Mouse (Mus musculus) adrenal gland, postnatal 36 days (tissue): Measurements from ENCODE around the gene Spp2. TPM values are rescaled to one million over a fixed set of nuclear protein-coding genes. Genes with fewer than 3 reads are reported as not detected.

ENCODE experiments used
- DNase-seq, 2 experiments: peaks; one replicate each; pipeline ENCODE4 v3.0.0; 2021; ENCODE audit warnings: mixed read lengths in 1 of 2
- long read RNA-seq, 2 experiments: library from polyadenylated mRNA; stranded (forward); transcript quantifications; one replicate each; pipeline ENCODE4 v2.0.0; 2021; ENCODE audit warnings: borderline sequencing depth in 2 of 2
- total RNA-seq, 2 experiments: library from RNA; stranded (reverse); gene quantifications; 2 replicates each; pipeline ENCODE4 v1.2.3; 2021

The Spp2 gene
- not detected for total RNA-seq
- long read RNA-seq, experiment 1, result 0 reads
- long read RNA-seq, experiment 2, partial matches to known transcripts, result 0 of 3 reads
- long read RNA-seq, experiment 2, other reads (novel, unspliced or antisense), result 0 of 3 reads

DNA sequence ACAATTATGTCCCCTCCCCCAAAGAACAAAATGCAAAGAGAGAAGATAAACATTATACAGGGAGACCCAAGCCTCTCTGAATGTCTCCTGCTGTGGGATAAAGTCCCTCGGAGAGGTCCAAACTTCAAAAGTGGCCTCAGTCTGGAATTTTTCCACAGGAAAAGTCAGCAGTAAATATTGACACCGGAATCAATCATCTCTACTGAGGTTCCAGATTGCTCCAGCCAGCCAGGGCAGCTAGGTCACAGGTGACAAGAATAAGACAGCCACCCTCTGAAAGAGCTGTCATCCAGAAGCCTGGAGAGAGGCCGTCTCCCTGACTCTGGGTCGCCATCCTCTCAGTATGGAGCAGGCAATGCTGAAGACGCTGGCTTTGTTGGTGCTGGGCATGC, at the start of gene Spp2:
Spp2 (plus strand) TSS at position 155 of the 392 bp plus-strand sequence.
- DNase-seq, result no peak

DNA sequence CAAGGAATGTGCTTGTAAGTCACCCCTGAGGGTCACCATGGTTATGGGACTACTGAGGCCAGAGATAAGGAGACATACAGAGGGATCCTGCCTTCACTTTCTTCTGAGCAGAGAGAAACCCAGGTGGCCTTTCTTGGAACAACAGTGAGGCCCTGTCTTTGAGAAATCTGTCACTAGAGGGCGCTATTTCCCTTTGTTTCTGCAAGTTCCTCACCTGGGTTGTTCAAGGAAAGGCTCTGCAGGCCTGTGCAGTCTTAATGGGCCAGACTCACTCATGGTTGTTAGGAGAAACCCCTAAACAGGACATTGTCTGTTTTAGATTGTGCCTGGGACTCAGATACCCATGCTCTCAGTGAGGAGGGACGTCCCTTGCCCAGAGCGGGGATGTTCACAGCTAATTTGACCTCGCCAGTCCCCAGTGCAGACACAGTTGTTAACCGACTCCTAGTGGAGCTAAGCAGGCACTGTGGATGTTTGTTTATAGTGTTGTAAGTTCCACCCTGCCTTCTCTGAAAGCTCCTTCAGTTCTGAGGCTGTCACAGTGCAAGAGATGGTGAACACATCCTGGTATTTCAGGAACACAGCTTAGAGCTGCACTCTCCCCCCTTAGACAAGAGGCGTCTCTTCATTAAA, 49.2 kb upstream of the Spp2 start:
- DNase-seq, result peak; percentile 19 to 58

DNA sequence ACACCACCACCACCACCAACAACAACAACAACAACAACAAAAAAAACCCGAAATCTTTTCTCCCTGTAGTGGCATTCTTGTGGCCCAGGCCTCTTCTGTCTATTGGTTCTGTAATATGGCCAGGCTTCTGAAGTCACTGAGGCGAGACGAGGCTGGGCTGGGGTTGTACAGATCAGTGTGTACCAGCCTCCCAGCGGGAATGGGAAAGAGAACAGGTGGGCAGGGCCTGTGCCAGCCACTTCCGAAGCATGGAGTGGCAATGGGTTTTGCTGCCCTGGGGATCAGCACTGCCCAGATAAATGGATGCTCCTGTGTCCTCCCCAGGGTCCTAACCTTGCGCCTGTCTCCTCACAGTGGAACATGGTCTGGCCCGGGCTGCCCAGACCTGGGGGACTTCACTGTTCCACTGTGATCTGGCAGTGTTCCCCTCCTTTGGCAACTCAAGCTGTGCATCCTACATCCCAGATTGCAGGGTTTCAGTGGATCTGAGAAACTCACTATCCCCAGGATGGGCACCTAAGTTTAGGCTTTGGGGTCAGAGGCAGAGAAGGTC, 48.6 kb upstream of the Spp2 start:
- no peak for DNase-seq

DNA sequence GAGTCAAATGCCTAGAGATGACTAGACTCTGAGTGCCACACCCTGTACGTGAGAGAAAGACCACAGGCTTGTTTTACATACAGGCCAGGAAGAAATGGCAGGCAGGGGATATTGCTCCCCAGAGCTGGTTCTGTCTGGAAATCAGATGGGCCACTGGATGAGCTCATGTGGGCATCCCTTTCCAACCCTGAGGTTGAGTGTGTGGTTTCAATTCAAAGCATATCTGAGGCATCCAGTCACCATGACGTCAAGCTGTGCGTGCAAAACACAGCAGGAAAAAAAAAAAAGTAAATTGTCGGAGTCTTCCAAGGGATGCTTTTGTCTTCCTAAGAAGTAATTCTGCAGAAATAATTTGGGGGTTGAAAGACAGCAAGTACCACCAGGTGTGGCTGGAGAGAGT, 45.7 kb upstream of the Spp2 start:
- no peak for DNase-seq

DNA sequence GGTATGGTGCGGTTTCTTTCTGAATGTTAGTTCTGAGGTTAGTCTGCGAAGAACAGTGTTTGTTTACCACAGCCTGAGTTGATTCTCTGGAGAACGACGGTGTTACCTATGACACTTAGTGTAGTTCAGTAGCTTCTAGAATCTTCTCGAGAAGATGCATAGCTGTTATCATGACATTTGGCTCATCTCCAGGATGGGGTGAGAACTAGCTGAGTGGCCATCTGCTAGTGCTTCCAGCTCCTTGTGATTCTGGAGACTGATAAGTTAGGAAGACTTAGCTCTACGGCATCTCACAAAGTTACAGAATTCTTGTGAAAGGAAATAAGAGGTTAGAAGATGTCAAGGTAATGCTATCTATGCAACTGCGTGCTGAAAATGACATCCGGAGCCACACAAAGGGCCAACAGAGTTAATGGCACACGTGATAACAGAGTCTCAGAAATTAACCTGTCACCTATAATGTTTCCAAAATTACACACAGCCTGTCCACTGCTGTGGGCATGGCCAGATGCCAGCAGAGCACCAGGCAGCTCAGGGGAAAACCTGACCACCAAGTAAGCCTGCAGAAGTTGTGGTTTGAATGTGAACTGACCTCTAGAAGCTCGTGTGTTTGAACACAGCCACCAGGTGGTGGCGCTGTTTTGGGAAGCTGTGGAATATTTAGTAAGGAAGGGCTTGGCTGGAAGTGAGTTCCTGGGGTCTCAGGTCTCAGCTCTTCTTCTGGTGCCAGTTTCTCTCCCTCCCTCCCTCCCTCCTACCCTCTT, 39.7 kb upstream of the Spp2 start:
- no peak for DNase-seq

DNA sequence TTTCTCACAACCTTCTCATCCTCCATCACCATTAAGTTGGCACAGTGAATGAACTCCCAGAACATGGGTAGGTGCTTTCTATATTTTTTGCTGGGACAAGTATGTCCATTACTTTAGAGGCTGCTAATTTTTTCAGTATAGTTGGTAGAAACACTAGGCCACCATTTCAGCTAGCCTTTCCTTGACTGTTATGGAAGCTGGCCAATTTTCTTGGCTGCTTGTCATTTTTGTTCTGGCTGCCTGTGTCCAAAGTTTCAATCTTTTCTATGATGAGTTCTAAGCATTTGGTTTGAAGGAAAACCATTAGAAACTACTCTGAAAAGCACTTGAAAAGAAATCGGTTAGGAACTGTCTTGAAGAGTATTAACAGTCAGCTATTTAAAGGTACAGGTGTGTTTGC, 28.3 kb upstream of the Spp2 start:
- peak; percentile 1 to 15 for DNase-seq

DNA sequence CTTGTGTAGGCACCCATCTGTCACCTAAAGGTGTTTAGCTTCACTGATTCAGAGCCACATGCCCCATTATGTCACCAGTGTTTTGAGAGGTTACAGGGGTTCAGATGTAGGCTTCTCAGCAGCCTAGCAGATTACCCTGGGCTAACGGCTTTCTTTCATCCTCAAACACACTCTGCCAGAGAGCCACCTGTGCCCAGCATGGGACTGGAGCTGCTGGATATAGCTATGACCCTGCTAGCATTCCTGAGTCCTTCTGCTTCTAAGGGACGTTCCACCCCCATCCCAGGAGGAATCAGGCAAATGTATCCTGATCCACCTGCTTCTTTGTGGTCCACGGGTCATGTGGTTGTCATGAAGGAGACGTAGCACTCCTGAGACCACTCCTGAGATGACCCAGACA, 15.1 kb upstream of the Spp2 start:
- DNase-seq, result no peak

DNA sequence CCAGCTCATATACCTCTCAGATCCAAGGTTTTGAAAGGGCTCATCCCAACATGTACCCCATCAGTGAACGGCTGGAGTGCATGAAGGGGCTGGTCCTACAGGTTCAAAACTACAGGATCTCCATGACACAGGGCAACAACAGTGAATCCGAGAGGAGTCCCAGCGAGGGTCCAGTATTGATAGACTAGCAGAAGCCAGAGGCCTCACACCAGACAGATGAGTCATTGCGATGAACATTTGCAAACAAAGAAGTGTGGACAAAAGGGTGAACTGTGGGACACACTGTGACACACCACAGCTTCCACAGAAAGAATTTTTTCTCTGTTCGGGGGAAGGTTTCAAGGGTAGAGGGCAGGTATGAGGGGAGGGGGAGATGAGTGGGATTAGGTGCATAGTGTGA, 13.4 kb upstream of the Spp2 start:
- no peak for DNase-seq

DNA sequence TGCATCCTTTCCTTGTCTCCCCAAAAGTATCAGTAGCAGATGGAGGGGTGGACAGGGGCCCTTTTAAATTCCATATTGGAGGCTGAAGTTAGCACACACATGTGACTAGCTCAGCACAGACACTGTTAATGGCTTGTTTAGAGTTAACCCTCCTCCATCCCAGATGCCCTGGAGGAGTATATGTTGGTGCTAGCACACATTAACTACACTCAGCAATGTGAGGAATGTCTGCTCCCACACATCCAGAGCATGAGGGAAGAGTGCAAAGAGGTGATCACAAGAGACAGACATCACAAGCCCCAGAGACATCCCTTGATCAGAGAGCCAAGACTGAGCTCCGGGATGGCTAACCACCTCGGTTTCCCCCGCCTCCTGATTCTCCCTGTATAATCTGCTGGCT, 3.4 kb upstream of the Spp2 start:
- no peak for DNase-seq

DNA sequence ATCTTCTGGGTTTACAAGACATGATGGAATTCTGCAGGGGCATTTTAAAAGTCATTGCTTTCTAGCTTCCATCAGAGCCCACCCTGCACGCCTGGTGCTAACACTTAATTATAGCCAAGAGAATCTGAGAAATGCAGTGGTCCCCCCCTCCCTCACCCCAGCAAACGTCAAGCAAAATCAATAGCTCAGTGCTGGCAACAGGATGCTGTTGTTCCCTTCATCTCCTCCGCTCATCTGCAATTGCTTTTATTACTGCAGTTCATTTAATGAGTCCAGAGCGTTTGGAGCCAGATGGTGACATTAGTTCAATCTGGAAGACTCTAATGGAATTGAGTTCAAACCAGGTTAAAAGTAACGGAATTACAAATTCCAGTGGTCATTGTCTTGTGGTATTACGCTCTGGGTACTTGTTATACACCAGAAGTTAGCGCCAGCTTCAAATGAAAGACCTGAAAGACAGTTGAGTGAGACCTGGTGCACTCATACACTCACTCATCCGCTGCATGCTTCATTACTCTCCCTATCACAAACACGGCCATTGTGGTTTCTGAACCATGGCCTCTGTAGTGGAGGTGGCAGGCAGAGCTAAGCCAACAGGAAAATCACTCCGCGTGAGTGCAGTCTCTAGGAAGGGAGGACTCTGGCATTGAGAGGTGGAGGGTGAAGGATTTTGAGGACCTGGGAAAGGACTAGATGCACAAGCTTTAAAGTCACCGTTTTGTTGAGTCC, 519 bp upstream of the Spp2 start:
- no peak for DNase-seq

DNA sequence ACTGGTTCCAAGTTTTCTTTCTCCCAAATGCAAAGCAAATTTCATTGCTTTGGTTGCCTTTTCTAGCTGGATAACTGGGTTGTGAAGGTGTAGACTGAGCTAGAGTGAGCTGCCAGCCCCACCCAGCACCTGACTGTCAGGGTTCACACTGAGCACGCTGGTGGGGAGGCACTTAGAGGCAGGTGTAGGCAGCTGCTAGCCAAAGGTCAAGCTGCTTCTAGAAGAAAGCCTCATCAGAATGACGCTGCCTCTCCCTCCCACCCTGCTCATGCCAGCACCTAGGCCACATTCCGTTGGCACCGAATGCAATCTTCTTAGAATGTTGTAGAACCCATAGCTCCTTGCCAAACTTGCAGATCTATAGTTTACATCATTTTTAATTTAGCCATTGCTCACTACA, 1.6 kb downstream of the Spp2 start:
- DNase-seq, result no peak

DNA sequence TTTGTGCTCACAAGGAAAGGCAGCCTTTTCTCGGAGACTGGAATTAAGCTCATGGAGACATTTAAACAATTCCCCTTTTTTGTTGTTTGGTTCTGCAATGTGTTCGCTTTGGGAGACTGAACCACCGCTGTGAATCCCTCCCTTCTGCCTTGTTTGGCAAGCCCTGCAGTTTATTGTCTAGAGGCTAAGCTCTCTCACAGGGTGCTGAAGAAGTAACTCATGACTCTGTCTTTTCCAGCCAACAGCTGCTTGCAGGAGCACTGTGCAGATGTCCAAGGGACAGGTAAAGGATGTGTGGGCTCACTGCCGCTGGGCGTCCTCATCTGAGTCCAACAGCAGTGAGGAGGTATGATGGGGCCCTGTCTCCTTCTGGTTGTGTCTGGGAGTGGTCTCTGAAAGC, 5.3 kb downstream of the Spp2 start:
- no peak for DNase-seq

DNA sequence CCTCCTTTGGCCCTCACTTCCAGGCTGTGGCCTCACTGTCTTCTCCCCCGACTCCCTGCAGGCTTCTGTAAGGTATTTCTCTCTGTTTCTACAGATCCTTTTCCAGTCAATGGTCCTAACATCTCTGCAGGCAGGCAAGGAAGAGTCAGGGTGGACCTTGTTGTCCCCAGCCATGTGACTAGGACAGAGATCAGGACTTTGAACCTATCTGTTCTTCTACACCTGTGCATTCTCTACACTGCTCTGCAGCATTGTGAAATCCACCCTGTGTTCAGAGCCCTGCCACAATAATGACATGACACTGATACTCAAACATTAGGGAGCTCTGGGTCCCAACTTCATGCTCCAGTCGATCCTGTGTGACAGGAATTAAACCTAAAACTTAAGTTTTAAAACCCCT, 12.2 kb downstream of the Spp2 start:
- DNase-seq, result no peak

DNA sequence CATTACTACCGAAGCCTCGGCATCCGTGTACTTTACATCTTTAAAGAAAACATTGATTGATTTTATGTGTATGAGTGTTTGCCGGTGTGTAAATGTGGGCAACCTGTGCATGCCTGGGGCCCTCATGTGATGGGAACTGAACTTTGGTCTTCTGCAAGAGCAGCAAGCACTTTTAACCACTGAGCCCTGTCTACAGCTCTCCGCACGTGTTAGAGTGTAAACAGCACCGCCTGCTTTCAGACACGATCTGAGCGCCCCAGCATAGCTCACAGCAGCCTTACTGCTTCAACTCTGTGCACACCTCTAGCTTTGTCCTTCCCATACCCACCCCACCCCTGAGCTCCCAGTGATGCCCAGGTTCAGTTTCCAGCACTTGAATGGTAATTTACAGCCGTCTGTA, 15.3 kb downstream of the Spp2 start:
- no peak for DNase-seq

DNA sequence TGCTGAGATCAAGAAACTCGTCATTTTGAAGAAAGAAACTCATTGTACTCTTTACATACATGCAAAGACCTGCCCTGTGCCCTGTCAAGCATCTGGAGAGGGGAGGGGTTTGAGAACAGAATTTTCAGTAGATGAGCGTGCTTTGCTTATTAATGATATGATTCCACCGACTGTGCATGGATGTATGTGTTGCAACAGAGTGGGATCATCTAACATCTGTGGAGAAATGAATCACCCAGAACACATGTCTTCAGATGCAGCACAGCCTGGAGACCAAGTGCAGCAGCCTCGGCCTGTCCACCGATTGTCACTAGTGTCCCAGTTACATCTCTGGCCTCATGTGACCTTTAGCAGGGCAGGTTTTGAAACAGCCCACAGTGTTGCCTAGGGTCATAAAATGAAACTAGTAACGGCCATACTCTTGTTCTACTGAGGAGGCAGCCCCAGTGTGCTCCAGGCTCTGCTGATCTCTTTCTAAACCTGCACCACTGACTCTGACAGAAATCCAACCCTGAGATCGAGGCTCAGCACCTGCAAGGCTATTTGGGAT, 16.2 kb downstream of the Spp2 start:
- DNase-seq, result no peak

DNA sequence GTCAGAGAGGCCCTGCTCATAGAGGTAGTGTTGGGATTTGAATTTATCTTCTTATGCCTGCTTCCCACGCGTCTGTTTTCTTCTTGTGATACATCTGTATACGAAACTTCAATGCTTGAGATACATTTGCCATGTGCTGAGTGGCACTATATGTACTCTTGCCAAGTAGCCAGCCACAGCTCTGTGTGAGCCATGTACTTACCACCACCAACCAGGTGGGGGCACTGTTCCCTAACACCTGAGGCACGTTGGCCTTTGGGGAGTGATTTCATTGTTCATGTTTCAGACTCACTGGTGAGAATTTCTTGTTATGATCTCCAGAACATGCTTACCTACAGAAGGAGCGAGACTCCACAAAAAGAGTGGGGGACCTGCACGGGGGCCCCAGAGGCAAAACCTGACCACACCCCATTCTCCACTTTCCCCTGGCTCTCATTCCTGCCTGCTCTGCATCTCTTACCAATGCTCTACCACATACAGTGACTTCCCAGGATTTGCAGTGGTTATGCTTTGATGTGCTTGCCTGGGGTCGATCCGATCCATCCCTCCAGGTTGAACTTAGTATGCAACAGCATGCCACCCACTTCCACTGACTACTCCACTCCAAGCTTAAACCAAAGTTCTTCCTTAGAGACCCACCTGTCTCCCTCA, 18.0 kb downstream of the Spp2 start:
- DNase-seq, result peak; percentile 76 to 84

DNA sequence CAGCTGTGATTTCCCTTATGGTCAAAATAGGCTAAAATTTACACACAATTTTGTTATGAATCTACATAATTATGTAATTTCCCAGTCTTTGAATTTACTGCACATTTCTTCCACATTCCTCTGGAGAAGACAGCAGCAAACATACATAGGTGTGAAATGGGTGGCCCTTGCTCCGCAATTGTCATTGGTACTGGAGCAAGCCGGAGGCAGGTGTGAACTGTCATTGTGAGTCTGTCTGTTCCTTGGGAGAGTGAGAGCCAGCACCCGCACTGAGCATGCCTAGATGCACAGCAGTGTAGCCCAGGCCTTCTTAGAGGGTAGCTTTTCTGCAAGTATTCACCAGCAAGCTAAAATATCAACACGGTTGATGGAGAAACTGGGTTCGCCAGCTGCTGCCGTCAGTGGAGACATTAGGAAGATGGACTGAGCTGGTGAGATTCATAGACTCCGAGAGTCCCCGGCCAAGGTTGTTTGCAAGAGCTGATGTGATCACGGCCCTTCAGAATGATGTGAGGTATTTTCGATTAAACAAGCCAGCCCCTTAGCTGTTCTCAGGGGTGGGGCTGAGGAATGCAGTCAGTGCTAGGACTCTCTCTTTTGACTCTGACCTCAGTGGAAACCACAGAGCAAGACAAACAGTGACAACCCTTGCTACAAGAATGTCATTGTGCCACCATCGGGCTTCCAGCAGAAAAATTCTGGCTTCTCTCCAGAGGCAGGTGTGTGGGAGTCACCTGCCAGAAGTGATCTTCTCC, 21.4 kb downstream of the Spp2 start:
- DNase-seq, result no peak

DNA sequence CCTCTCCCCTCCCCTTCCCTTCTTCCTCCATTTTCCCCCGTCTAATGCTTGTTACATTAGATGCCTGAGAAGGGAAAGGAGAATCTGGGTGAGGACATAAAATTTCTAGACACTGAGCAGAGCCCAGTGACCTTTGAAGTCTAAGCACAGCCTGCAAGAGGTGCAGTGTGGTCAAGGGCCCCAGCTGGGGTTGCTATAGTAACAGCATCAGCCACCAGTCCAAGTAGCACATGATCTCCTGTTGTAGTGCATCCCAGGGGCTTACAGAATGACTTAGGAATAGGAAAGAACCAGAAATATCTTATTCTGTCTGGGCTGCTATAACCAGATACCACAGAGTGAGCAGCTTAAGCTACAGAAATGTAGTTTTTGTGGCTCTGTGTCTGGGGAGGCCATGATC, 22.7 kb downstream of the Spp2 start:
- DNase-seq, result no peak

DNA sequence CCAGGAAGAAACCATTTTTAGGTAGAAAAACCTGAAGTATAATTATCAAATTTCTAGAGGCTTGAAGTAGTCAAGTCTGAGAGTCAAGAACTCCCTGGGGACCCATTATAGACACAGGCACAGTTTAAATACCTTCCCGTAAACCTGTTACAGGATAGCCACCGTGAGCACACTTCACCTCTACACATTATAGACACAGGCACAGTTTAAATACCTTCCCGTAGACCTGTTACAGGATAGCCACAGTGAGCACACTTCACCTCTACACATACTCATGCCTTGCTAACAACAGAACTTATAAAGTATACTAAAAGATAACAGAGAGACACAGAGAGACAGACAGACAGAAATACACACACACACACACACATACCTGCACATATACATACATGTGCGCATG, 24.5 kb downstream of the Spp2 start:
- DNase-seq, result no peak

DNA sequence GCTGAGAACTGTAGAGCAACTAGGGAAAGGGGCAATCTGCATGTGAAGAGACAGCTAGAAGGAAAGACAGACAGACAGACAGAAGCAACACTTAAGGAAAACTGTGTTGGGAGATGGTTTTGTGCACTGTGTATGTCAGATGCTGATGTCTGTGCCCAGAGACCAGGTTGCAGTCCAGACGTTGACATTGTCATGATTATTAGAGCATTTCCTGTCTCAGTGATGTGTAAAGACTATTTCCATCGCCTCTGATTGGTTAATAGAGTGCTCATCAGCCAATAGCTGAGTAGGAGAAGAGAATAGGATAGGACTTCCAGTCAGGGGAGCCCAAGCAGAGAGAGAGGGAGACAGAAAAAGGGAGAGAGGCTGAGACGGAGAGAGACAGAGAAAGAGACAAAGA, 25.8 kb downstream of the Spp2 start:
- no peak for DNase-seq
